Mouse (Mus musculus) urinary bladder, adult 18-20 months (tissue): ENCODE data around the gene Acyp1.
"Not testable (repeated sequence)": the region's sequence is repeated elsewhere in the genome, so short reads cannot be mapped to it uniquely, and the experiment has no call there.

Experiments
- DNase-seq, 2 experiments: peaks; one replicate each; pipeline ENCODE4 v3.0.0; 2022; ENCODE audit warnings: low spot score in 2 of 2, mixed read lengths in 2 of 2

Acyp1 gene

GRCm38 (mm10) chr12:85284331-85284730 is 3.9 kb downstream of the Acyp1 start:
- no peak for DNase-seq

- DNase-seq: not testable (repeated sequence)
These were observed 6.5 kb downstream of the Acyp1 start for GRCm38 (mm10) chr12:85281756-85282155.

GRCm38 (mm10) chr12:85280845-85281651 is 7.2 kb downstream of the Acyp1 start:
- DNase-seq: no peak

- DNase-seq: peak; percentile 97 to 99
These were observed 8.0 kb downstream of the Acyp1 start for GRCm38 (mm10) chr12:85280105-85280844.

DNA sequence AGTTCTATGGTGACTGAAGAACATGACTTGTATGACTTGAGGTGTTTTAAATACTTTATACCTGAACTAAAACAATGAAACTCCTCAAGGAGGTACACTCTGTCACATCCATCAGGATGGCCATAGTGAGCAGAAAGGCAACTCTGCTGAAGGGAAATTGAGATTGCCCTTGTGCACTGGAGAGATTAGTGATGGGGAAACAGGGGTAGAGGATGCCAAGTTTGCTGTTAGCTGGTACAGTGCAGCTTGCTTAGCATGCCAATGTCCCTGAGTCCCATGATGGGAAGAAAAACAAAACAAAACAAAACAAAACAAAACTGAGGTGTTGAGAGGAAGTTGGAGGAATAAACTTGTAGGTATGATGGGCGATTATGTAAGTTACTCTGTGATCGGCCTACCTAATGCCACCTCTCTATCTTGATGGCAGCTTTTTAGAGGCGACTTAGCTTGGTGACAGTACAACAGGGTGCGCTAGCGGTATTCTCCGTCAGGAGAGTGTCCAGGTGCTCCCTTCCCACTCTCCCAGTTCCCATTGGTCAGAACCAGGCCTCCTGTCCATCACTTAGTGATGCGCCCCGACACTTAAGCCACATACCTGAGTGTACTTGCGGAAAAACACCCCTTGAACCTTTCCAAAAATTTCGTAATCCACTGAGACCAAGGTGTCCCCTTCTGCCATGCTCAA is 8.7 kb downstream of the Acyp1 start:
- no peak for DNase-seq

DNA sequence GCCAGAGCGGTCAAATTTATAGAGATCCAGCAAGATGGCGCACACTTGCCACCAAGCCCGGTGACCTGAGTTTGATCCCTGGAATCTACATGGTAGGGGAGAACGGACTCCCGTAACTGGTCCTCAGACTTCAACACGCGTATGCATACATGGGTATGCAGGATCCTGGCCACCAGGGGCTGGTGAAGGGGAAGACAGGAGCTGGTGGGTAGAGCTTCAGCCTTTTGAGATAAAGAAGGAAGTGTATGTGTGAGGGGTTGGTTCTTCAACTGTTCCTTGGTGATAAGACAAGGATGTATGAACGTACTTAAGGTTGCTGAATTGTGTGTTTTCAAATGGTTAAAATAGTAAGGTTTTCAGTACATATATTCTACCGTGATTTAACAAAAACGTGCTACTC is 9.3 kb downstream of the Acyp1 start:
- no peak for DNase-seq

DNA sequence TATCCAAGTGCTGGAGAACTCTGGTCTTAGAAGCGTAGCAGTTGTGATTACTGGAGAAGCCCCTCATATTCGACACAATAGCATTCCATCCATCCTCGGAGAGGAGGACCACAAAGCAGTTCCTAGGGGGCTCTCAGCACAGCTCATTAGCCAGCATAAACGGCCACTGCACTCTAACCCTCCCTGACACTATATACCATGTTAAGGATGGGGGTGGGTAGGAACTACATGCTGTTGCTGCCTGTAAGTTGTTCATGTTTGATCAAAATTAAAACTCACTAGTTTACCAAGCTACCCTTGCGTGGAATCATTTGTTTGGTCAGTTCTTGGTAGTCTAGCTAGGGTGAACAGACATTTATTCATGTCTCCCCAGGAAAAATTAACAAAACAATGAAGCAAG is 12.0 kb downstream of the Acyp1 start:
- DNase-seq: no peak

- DNase-seq: peak; percentile 28 to 47
These were observed 14.7 kb downstream of the Acyp1 start for GRCm38 (mm10) chr12:85273508-85273907.

DNA sequence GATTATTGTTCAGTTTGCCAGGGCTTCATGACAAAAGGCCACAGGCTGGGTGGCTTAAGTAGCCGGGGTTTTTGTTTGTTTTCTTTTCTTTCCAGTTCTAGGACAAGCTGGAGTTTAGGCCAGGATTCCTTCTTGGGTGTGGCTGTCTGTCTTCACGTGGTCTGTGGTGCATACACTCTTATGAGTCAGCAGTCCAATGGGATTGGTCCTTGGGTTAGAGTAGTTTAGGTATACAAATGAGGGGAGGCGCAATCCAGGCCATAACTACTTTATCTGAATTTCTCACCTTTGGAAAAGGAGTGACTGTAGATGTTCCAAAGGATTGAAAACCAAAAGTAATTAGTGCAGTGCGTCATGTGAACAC is 16.4 kb downstream of the Acyp1 start:
- DNase-seq: no peak

- DNase-seq: no peak
These were observed 17.0 kb downstream of the Acyp1 start for GRCm38 (mm10) chr12:85271132-85271842.

DNA sequence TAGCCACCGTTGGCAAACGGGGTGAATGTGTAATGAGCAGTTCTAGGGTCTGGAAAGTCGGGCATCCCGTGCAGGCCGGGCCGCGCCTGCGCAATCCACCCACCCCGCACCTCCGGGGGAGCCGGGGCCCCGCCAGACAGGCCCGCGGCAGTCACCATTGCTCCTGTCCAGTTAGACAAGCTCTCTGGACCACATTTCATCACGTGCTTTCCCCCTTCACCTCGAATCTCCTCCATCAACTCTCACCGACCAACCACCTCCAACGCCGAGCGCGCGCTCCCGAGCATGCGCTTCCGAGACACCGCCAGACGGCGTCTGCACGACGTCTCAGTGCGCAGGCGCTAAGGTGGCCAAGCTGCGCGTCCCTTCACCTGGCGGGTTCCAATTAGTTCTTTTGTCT is 17.9 kb downstream of the Acyp1 start, which contains the start of gene Mlh3:
Gene Mlh3 (minus strand): TSS at position 281 of the 400 bp plus-strand sequence.
- DNase-seq: peak; percentile 78 to 82

- no peak for DNase-seq
These were observed 18.4 kb downstream of the Acyp1 start for GRCm38 (mm10) chr12:85269821-85270220.

GRCm38 (mm10) chr12:85266248-85266647 is 22.0 kb downstream of the Acyp1 start:
- no peak for DNase-seq

GRCm38 (mm10) chr12:85264940-85265339 is 23.3 kb downstream of the Acyp1 start:
- DNase-seq: no peak

DNA sequence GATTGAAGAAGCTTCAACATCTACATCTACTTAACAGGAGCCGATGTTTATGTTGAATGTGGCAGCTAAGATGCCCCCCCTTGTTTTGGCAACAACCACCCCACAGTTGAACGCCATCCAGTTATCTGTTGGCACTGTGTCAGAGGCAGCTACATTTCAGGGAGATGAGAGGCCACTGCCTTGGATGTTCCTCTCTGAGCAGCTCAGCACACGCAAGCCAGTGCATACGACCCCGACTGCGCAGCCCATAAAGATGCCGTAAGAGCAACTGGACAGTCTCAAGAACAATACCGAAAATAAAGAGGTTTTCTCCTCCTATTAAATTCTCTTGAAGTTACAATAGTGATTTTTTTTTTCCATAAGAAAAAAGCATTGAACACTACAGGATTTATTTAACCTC is 23.7 kb downstream of the Acyp1 start:
- DNase-seq: no peak

DNA sequence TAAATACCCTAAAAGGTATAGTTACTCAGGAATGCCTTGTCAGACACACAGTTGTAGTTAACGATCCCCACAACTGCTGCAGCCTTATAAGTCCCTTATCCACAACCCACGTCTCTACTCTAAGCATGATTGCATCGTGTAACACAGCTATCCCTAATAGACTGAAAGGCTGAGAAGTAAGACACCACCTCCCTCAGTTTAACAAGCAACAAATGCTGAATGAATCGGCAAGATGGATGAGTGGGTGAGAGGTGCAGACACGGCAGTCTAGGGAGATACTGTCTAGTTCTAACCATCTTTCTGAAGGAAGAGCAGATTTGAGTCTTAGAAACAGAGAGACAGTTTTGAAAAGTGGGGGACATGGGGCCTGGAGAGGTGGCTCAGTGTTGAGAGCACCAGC is 25.0 kb downstream of the Acyp1 start:
- no peak for DNase-seq

- DNase-seq: no peak
These were observed 25.7 kb downstream of the Acyp1 start for GRCm38 (mm10) chr12:85262489-85262888.

DNA sequence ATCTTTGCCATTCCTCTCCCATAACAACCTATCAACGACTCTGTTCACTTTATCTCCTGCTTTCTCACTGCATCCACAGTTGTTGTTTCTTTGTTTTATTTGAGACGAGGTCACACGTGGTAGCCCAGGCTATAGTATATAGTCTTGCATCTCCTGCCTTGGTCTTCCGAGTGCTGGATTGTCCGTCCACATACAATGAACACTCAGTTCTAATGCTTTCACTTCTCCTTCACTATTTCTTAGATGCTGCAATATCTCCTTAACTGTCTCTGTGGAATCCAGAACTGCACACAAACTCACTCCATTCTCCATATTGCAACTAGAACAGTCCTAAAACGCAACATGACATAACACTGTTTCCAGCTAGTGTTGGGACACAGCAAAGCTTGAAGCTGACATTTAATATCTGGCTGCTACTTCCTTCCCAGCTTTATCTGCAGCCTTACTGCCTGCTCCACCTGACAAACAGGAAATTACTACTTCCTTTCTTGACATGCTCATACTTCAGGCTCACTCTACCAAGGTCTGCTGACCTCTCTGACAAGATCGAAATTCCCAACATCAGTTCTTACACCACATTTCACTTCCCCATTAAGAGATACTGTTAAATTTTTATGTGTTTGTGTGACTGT is 31.1 kb downstream of the Acyp1 start:
- no peak for DNase-seq

- DNase-seq: no peak
These were observed 32.0 kb downstream of the Acyp1 start for GRCm38 (mm10) chr12:85256074-85256751.

GRCm38 (mm10) chr12:85252083-85252482 is 36.2 kb downstream of the Acyp1 start:
- DNase-seq: no peak

- no peak for DNase-seq
These were observed 50.7 kb downstream of the Acyp1 start for GRCm38 (mm10) chr12:85237553-85237952.
